17 mouse cellular contexts compared by ENCODE assay signal in the genomic region with DNA sequence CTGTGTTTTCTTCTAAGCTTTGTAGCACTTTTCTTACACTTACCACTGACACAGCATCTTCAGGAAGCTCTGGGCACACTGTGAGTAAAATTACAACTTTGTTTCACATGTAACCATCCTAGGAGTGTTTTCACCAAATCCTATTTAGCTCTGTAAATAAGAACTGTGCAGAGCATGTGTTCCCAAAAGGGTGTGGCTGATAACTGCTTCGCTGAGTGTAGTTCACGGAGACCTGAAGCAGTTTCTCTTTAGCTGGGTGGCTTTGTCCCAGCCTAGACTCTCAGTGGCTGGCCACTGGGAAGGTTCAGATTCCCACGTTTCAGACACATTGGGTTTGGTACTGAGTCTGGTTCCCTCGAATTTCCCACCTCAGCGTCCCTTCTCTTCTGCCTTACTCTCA.
"Had no signal": no experiment of that assay in that cellular context is flagged by ENCODE, and none has a peak within 500 bp of the region (broad histone marks: within the 10 kb centered on the region; RNA-seq: fewer than 3 reads in every experiment).

No protein-coding gene starts in this region.

- H3K9ac ChIP-seq: limb, embryonic 13.5 days; liver, embryonic 13.5 days; midbrain, embryonic 13.5 days had no signal

- H3K9me3 ChIP-seq: limb, embryonic 13.5 days; liver, embryonic 13.5 days; megakaryocyte, embryonic 14.5 days; midbrain, embryonic 10.5 days; midbrain, embryonic 13.5 days had no signal

- H3K27me3 ChIP-seq: limb, embryonic 13.5 days; liver, embryonic 13.5 days; midbrain, embryonic 13.5 days had no signal

- H3K4me3 ChIP-seq: limb, embryonic 13.5 days; liver, embryonic 13.5 days; megakaryocyte, embryonic 14.5 days; midbrain, embryonic 10.5 days; midbrain, embryonic 13.5 days; myocyte had no signal

- DNase-seq: kidney, adult 18-20 months; kidney, adult 9 months; kidney, postnatal 14 days; kidney, postnatal 4 days; left cerebral cortex, postnatal 4 days; liver, embryonic 13.5 days; lung, adult 2 months; lung, postnatal 36 days; thymus, adult 18-20 months; thymus, postnatal 36 days had no signal

- H3K36me3 ChIP-seq: limb, embryonic 13.5 days; liver, embryonic 13.5 days; midbrain, embryonic 10.5 days; midbrain, embryonic 13.5 days had no signal

- H3K4me2 ChIP-seq: limb, embryonic 13.5 days; liver, embryonic 13.5 days; midbrain, embryonic 13.5 days had no signal

- ATAC-seq: inflammation-experienced regulatory T-cells, adult 6 months; midbrain, embryonic 13.5 days; midbrain, embryonic 16.5 days had no signal

- H3K4me1 ChIP-seq: liver, embryonic 13.5 days; midbrain, embryonic 10.5 days; midbrain, embryonic 13.5 days had no signal

- H3K27ac ChIP-seq: limb, embryonic 13.5 days; liver, embryonic 13.5 days; midbrain, embryonic 10.5 days; midbrain, embryonic 13.5 days had no signal
